Mouse (Mus musculus) liver, postnatal 0 days (tissue): ENCODE measurements around the gene Acot13. TPM values are rescaled to one million over a fixed set of nuclear protein-coding genes. Genes with fewer than 3 reads are reported as not detected.

ENCODE experiments used
- ATAC-seq: fragments of 200-750 bp; cut with Nextera tagmentation; 2 replicates; pipeline ENCODE4 v1.8.0; 2017; ENCODE audit warnings: mild to moderate bottlenecking, moderate library complexity
- DNase-seq: peaks from one replicate; pipeline ENCODE4 v3.0.0-alpha.2; 2016
- H3K27ac ChIP-seq: fragments of 300-500 bp; sonication (generic); 2 replicates; pipeline ENCODE4 v1.5.1; 2014; ENCODE audit warnings: antibody characterized with exemption, moderate library complexity, mild to moderate bottlenecking, low read depth
- H3K27me3 ChIP-seq: fragments of 300-500 bp; sonication (generic); 2 replicates; pipeline ENCODE4 v1.6.1; 2014; ENCODE audit warnings: low read length, control low read depth, mixed read lengths; ENCODE audit not compliant: insufficient read depth
- H3K36me3 ChIP-seq: fragments of 300-500 bp; sonication (generic); replicated peaks from 2 replicates; pipeline ENCODE4 v1.6.1; 2014; ENCODE audit warnings: mild to moderate bottlenecking, control low read depth, low read length, moderate library complexity, mixed read lengths; ENCODE audit not compliant: insufficient read depth
- H3K4me1 ChIP-seq: fragments of 300-500 bp; sonication (generic); 2 replicates; pipeline ENCODE4 v1.6.1; 2014; ENCODE audit warnings: antibody characterized with exemption, mild to moderate bottlenecking, control low read depth; ENCODE audit not compliant: insufficient read depth
- H3K4me2 ChIP-seq: fragments of 300-500 bp; sonication (generic); 2 replicates; pipeline ENCODE4 v1.6.1; 2014; ENCODE audit warnings: low read depth, mild to moderate bottlenecking, low read length, moderate library complexity, mixed read lengths
- H3K4me3 ChIP-seq: fragments of 300-500 bp; sonication (generic); 2 replicates; pipeline ENCODE4 v1.5.1; 2014; ENCODE audit warnings: low read depth, low read length
- H3K9ac ChIP-seq: fragments of 300-500 bp; sonication (generic); replicated peaks from 2 replicates; pipeline ENCODE4 v1.6.1; 2014; ENCODE audit warnings: mild to moderate bottlenecking, moderate library complexity
- H3K9me3 ChIP-seq: fragments of 300-500 bp; sonication (generic); 2 replicates; pipeline ENCODE4 v1.6.1; 2016; ENCODE audit warnings: mild to moderate bottlenecking, control low read depth, low read length, mixed read lengths
- CTCF ChIP-seq: sonication (generic); IDR thresholded peaks from 2 replicates; pipeline ENCODE4 v1.5.1; 2016; ENCODE audit warnings: antibody characterized with exemption, low read depth
- EP300 ChIP-seq: IDR thresholded peaks from 2 replicates; pipeline ENCODE4 v1.6.1; 2016; ENCODE audit warnings: antibody characterized with exemption, low read depth, mild to moderate bottlenecking
- WGBS: fragments of 180-500 bp; shearing (Covaris S2); extraction: QIAGEN DNeasy Blood & Tissue Kit; methylation state at CpG from one replicate; pipeline ENCODE4 v1.1.7; 2014; ENCODE audit not compliant: insufficient replicate concordance; 5-methylcytosine and 5-hydroxymethylcytosine counted together
- polyA plus RNA-seq: library from polyadenylated mRNA; unstranded; fragments of >200 nt; fragmentation: Nextera tagmentation; extraction: Ambion mirVana; gene quantifications from 2 replicates; pipeline ENCODE4 v1.2.1, GENCODE M21; 2015

The Acot13 gene
- polyA plus RNA-seq, 1 experiment from 2014 or later = 101 TPM

DNA sequence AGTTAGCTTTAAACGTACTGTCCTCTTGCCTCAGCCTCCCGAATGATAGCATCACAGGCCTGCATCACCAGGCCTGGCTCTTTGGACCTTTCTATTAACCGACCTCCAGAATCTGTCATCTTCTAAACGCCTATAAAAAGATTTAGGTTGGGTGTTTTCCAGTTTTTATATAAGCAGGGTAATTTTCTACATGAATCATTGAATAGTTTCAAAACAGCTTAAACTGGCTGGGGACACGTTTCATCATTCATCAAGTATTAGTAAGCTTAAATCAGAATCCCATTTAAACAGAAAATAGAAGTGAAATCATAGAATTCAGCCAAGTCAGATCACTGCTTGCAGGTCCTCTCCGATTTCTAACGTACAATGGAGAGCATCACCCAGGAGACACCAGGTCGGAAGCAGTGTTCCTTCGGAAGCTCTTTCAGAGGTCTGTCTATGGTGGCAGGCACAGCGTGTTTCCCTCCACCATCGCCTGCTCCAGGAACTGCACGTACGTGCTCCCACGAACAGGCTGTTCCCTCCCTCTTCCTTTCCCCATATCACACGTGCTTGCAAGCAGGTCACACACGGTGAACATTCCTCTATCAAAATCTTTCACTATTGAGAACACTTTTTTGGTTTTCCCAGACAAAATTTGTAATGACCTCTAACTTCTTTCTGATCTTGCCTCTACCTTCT is 8.5 kb downstream of the Acot13 start:
- ATAC-seq (no peak), DNase-seq (no peak)
- H3K27ac ChIP-seq = no peak overlapping the region
- no peaks in the 10 kb centered on the region for H3K27me3 ChIP-seq
- no peaks in the 10 kb centered on the region for H3K9me3 ChIP-seq
- peaks cover 11% of the 10 kb centered on the region; the same call in 1 of the 2 replicates for H3K36me3 ChIP-seq
- WGBS = 80% methylated on average over 16 of the region's 16 CpGs
- no peak overlapping the region for H3K4me3 ChIP-seq
- no peak overlapping the region for H3K4me2 ChIP-seq
- H3K9ac ChIP-seq = no peak overlapping the region
- no peaks in the 10 kb centered on the region for H3K4me1 ChIP-seq
- TF ChIP-seq CTCF (no peak), EP300 (no peak)

DNA sequence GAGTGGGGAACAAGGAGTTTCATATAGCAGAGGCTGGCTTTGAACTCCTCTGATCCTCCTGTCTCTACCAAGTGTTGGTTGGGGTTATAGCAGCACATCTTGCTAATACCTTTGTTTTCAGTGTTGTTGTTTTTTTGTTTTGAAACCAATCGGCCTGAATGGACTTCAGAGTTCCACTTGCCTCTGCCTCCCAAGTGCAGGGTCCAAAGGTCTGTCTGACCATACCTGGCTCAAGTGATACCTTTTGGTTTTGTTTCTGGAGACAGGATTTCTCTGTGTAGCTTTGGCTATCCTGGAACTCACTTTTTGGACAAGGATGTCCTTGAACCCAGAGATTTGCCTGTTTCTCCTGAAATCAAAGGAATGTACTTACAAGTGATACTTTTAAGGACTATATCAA is 11.4 kb downstream of the Acot13 start:
- no peak overlapping the region for H3K4me3 ChIP-seq
- no peak overlapping the region for H3K27ac ChIP-seq
- no peaks in the 10 kb centered on the region for H3K9me3 ChIP-seq
- H3K4me2 ChIP-seq = no peak overlapping the region
- no peak for ATAC-seq
- no peaks in the 10 kb centered on the region for H3K4me1 ChIP-seq
- 56% methylated on average over 1 of the region's 1 CpGs for WGBS
- no peaks in the 10 kb centered on the region for H3K27me3 ChIP-seq
- H3K9ac ChIP-seq = no peak overlapping the region
- TF ChIP-seq EP300 (no peak), CTCF (no peak)
- DNase-seq = no peak
- H3K36me3 ChIP-seq = peaks cover 21% of the 10 kb centered on the region

DNA sequence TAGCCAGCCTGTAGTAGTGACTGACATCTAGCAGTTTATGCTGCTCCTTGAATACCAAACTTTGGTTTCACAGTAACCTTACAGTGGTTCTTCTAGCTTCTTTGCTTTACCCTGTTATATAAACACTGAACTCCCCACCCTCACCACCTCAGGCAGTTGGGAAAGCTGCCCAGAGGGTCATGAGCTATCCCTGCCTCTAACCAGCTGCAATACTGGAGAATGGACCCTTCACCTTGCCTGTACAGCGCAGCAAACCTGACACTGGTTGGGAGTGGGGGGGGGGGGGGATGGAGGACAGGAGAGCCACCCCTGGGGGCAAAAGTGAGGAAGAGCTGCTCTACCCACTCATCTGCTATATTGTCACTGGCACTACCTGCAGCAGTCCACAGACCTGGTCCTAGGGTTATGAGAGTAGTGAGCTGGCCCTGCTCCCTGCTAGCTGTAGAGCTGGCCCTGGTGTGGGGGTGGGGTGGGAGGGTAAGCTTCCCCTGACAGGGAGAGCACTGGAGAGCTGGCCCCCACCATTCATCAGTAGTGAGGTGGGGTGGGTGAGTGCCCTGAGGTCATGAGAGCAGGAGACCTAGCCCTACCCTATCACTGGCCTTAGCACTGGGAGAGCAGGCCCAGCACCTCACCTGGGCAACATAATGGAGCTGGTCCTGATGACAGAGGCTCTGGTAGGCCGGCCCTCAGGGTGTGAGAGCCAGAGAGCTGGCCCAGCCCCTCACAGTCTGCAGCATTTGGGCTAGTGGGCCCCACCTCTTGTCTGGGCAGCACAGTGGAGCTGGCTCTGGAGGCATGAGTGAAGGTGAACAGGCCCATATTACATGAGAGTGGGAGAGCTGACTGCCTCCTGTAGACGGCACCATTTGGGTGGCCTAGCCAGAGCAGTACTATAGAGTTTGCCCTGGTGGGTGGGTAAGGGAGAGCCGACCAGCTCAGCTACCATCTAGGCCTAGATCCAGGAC is 14.9 kb downstream of the Acot13 start:
- 71% methylated on average over 4 of the region's 4 CpGs for WGBS
- TF ChIP-seq CTCF (no peak), EP300 (no peak)
- no peak overlapping the region for H3K27ac ChIP-seq
- H3K9ac ChIP-seq = no peak overlapping the region
- ATAC-seq (peak; percentile 65), DNase-seq (peak; percentile 30)
- H3K9me3 ChIP-seq = no peaks in the 10 kb centered on the region
- H3K36me3 ChIP-seq = peaks cover 49% of the 10 kb centered on the region
- no peak overlapping the region for H3K4me3 ChIP-seq
- no peaks in the 10 kb centered on the region for H3K27me3 ChIP-seq
- no peaks in the 10 kb centered on the region for H3K4me1 ChIP-seq
- no peak overlapping the region for H3K4me2 ChIP-seq

DNA sequence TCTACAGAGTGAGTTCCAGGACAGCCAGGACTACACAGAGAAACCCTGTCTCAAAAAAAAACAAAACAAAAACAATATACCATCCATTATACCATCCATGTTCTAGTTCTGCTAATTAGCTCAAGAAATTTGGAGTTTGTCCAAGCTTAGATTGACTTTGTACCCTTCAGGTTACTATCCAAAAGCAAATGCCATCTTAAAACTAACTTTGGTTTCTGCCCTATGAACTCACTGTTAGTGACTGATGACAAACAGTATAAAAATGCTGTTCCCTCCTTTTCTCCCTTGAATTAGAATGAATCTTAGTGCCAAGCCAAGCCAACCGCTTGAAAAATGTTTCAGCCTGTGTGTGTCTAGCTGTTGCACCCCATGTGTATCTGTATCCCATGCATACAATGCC is 16.7 kb downstream of the Acot13 start:
- H3K9ac ChIP-seq = no peak overlapping the region
- no peak overlapping the region for H3K27ac ChIP-seq
- TF ChIP-seq EP300 = no peak
- no peak for TF ChIP-seq CTCF
- 97% methylated on average over 1 of the region's 1 CpGs for WGBS
- no peak overlapping the region for H3K4me2 ChIP-seq
- no peaks in the 10 kb centered on the region for H3K9me3 ChIP-seq
- H3K27me3 ChIP-seq = no peaks in the 10 kb centered on the region
- no peak overlapping the region for H3K4me3 ChIP-seq
- H3K4me1 ChIP-seq = no peaks in the 10 kb centered on the region
- peaks cover 62% of the 10 kb centered on the region for H3K36me3 ChIP-seq
- ATAC-seq (no peak), DNase-seq (no peak)

DNA sequence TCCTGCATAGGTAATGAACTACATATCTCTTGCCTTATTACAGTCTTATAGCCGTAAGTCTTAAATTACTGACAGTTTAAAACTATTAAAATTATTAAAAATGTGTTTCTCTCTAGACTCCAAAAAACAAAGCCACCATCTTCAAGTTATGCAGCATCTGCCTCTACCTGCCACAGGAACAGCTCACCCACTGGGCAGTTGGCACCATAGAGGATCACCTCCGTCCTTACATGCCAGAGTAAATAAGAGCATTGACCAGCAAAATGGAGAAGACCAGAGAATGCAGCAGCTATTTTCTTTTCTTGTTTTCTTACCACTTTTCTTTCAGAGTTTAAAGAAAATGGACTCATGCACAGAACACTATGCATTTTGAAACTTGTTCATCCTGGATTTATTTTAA is 18.8 kb downstream of the Acot13 start:
- Histone ChIP-seq H3K9me3 (no peaks in the 10 kb centered on the region), H3K4me1 (no peaks in the 10 kb centered on the region), H3K4me2 (no peak overlapping the region), H3K9ac (no peak overlapping the region), H3K27ac (no peak overlapping the region), H3K4me3 (no peak overlapping the region), H3K27me3 (no peaks in the 10 kb centered on the region), H3K36me3 (peaks cover 75% of the 10 kb centered on the region)
- DNase-seq (no peak), ATAC-seq (no peak)
- TF ChIP-seq CTCF = no peak
- TF ChIP-seq EP300 = no peak
- 89% methylated on average over 2 of the region's 2 CpGs for WGBS

DNA sequence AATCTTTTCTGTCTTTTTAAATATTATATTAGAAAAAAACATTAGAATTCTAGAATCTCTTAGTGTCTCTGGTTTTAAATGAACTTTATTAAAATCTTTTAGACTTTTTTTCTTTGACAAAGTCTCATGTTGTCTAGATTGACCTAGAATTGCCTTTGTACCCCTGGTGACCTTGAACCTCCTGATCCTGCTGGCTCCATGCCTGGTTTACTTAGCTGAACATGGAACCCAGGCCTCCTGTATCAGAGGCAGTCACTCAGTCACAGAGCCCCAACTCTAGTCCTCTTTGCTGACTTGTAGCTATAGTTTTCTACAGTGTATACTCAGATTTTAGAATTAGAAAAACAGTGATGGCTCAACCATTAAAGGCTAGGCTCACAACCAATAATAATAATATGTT is 25.3 kb downstream of the Acot13 start:
- DNase-seq = peak; percentile 59
- TF ChIP-seq EP300 = no peak
- no peak for TF ChIP-seq CTCF
- H3K9ac ChIP-seq = no peak overlapping the region
- H3K4me3 ChIP-seq = no peak overlapping the region
- H3K36me3 ChIP-seq = peaks cover 59% of the 10 kb centered on the region
- ATAC-seq = no peak
- H3K4me2 ChIP-seq = no peak overlapping the region
- H3K9me3 ChIP-seq = no peaks in the 10 kb centered on the region
- no peaks in the 10 kb centered on the region for H3K27me3 ChIP-seq
- peak overlapping the region; percentile 37; the same call in 1 of the 2 replicates for H3K27ac ChIP-seq
- peaks cover 12% of the 10 kb centered on the region for H3K4me1 ChIP-seq
